Mouse (Mus musculus): Measurements from ENCODE around the gene Btd. TPM values are rescaled to one million over a fixed set of nuclear protein-coding genes. Genes with fewer than 3 reads are reported as not detected.

The Btd gene
- polyA plus RNA-seq, 1 experiment: 42.9 TPM

- no peaks in the 10 kb centered on the region for H3K27me3 ChIP-seq (ENCODE audit: control insufficient read depth, insufficient read depth, low read length)
- peaks cover 34% of the 10 kb centered on the region for H3K4me1 ChIP-seq (replicated peaks; ENCODE audit: control insufficient read depth, insufficient read depth, low read length)
- no peak for DNase-seq
- no peak for TF ChIP-seq POLR2A (IDR thresholded peaks at IDR 0.05; ENCODE audit: control insufficient read depth, extremely low read depth, insufficient read depth, low read length, poor library complexity)
- no peak for TF ChIP-seq CTCF (IDR thresholded peaks at IDR 0.05; ENCODE audit: borderline replicate concordance, control insufficient read depth, extremely low read depth, insufficient read depth, low read length, poor library complexity)
- H3K36me3 ChIP-seq (ENCODE audit: control insufficient read depth, insufficient read depth, low read length): no peaks in the 10 kb centered on the region
- no peak overlapping the region for H3K27ac ChIP-seq (ENCODE audit: control insufficient read depth, insufficient read depth, low read length)
- 59% methylated on average over 3 of the region's 3 CpGs for WGBS
- no peak overlapping the region for H3K4me3 ChIP-seq (ENCODE audit: control insufficient read depth, insufficient read depth, low read length)
These were observed 39.8 kb downstream of the Btd start for GRCm38 (mm10) chr14:31680656-31681055.

GRCm38 (mm10) chr14:31681291-31681690, 40.5 kb downstream of the Btd start:
- Histone ChIP-seq H3K36me3 (ENCODE audit: control insufficient read depth, insufficient read depth, low read length) (no peaks in the 10 kb centered on the region), H3K4me1 (replicated peaks; ENCODE audit: control insufficient read depth, insufficient read depth, low read length) (peaks cover 38% of the 10 kb centered on the region), H3K4me3 (ENCODE audit: control insufficient read depth, insufficient read depth, low read length) (no peak overlapping the region), H3K27ac (ENCODE audit: control insufficient read depth, insufficient read depth, low read length) (no peak overlapping the region), H3K27me3 (ENCODE audit: control insufficient read depth, insufficient read depth, low read length) (no peaks in the 10 kb centered on the region)
- DNase-seq: no peak
- TF ChIP-seq POLR2A (IDR thresholded peaks at IDR 0.05; ENCODE audit: control insufficient read depth, extremely low read depth, insufficient read depth, low read length, poor library complexity): no peak
- no peak for TF ChIP-seq CTCF (IDR thresholded peaks at IDR 0.05; ENCODE audit: borderline replicate concordance, control insufficient read depth, extremely low read depth, insufficient read depth, low read length, poor library complexity)
- WGBS: 86% methylated on average over 9 of the region's 9 CpGs

DNA sequence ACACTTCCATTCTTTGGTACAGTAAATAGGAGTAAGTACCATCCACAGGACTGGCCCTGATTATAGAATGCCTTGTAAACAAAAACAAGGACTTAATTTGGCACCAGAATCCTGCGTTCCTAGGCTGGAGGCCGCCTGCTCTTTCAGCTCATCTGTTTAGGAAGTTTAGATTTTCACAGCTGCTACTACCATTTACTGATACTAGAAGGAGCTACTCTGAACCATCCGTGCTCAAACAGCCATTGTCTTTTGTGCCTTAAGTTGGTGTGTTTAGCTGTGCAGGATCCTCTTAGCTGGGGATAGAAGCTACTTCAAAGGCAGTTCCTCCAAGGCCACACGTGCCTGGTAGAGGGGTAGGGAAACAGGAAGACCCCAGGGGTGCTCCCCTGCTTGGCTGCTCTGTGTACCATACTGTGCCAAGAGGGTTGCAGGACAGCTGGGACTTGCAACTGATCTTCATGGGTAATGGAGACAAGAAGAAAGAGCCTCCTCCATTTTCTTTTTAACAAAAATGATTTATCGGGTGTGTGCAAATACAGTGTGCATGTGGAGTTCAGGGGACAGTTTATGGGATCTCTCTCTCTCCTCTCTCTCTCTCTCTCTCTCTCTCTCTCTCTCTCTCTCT, 41.2 kb downstream of the Btd start:
- no peaks in the 10 kb centered on the region for H3K36me3 ChIP-seq (ENCODE audit: control insufficient read depth, insufficient read depth, low read length)
- no peak for TF ChIP-seq POLR2A (IDR thresholded peaks at IDR 0.05; ENCODE audit: control insufficient read depth, extremely low read depth, insufficient read depth, low read length, poor library complexity)
- TF ChIP-seq CTCF (IDR thresholded peaks at IDR 0.05; ENCODE audit: borderline replicate concordance, control insufficient read depth, extremely low read depth, insufficient read depth, low read length, poor library complexity): no peak
- 45% methylated on average over 5 of the region's 5 CpGs for WGBS

GRCm38 (mm10) chr14:31683610-31684009, 42.8 kb downstream of the Btd start:
- Histone ChIP-seq H3K27ac (ENCODE audit: control insufficient read depth, insufficient read depth, low read length) (no peak overlapping the region), H3K36me3 (ENCODE audit: control insufficient read depth, insufficient read depth, low read length) (no peaks in the 10 kb centered on the region), H3K4me3 (ENCODE audit: control insufficient read depth, insufficient read depth, low read length) (no peak overlapping the region), H3K27me3 (ENCODE audit: control insufficient read depth, insufficient read depth, low read length) (no peaks in the 10 kb centered on the region), H3K4me1 (replicated peaks; ENCODE audit: control insufficient read depth, insufficient read depth, low read length) (peaks cover 45% of the 10 kb centered on the region)
- TF ChIP-seq CTCF (IDR thresholded peaks at IDR 0.05; ENCODE audit: borderline replicate concordance, control insufficient read depth, extremely low read depth, insufficient read depth, low read length, poor library complexity) (no peak), POLR2A (IDR thresholded peaks at IDR 0.05; ENCODE audit: control insufficient read depth, extremely low read depth, insufficient read depth, low read length, poor library complexity) (no peak)
- WGBS: 90% methylated on average over 2 of the region's 2 CpGs
- no peak for DNase-seq

More for the DNA sequence above, 41.2 kb downstream of the Btd start:
- no peak overlapping the region for H3K4me3 ChIP-seq (ENCODE audit: control insufficient read depth, insufficient read depth, low read length)
- no peak for DNase-seq
- no peak overlapping the region; the same call in 1 of the 2 replicates for H3K27ac ChIP-seq (ENCODE audit: control insufficient read depth, insufficient read depth, low read length)
- no peaks in the 10 kb centered on the region for H3K27me3 ChIP-seq (ENCODE audit: control insufficient read depth, insufficient read depth, low read length)
- H3K4me1 ChIP-seq (replicated peaks; ENCODE audit: control insufficient read depth, insufficient read depth, low read length): peaks cover 45% of the 10 kb centered on the region

GRCm38 (mm10) chr14:31684343-31685040, 43.7 kb downstream of the Btd start:
- no peak for DNase-seq
- TF ChIP-seq POLR2A (IDR thresholded peaks at IDR 0.05; ENCODE audit: control insufficient read depth, extremely low read depth, insufficient read depth, low read length, poor library complexity) (no peak), CTCF (IDR thresholded peaks at IDR 0.05; ENCODE audit: borderline replicate concordance, control insufficient read depth, extremely low read depth, insufficient read depth, low read length, poor library complexity) (no peak)
- Histone ChIP-seq H3K27ac (ENCODE audit: control insufficient read depth, insufficient read depth, low read length) (peak overlapping the region; percentile 42; the same call in 1 of the 2 replicates), H3K4me1 (replicated peaks; ENCODE audit: control insufficient read depth, insufficient read depth, low read length) (peaks cover 45% of the 10 kb centered on the region), H3K4me3 (ENCODE audit: control insufficient read depth, insufficient read depth, low read length) (no peak overlapping the region), H3K36me3 (ENCODE audit: control insufficient read depth, insufficient read depth, low read length) (no peaks in the 10 kb centered on the region), H3K27me3 (ENCODE audit: control insufficient read depth, insufficient read depth, low read length) (no peaks in the 10 kb centered on the region)
- WGBS: 9% methylated on average over 7 of the region's 7 CpGs

- 8% methylated on average over 10 of the region's 10 CpGs for WGBS
- H3K27me3 ChIP-seq (ENCODE audit: control insufficient read depth, insufficient read depth, low read length): no peaks in the 10 kb centered on the region
- no peak for DNase-seq
- H3K4me1 ChIP-seq (replicated peaks; ENCODE audit: control insufficient read depth, insufficient read depth, low read length): peaks cover 44% of the 10 kb centered on the region
- no peaks in the 10 kb centered on the region for H3K36me3 ChIP-seq (ENCODE audit: control insufficient read depth, insufficient read depth, low read length)
- peak overlapping the region; percentile 41 for H3K4me3 ChIP-seq (ENCODE audit: control insufficient read depth, insufficient read depth, low read length)
- H3K27ac ChIP-seq (ENCODE audit: control insufficient read depth, insufficient read depth, low read length): peak overlapping the region; percentile 14; the same call in 1 of the 2 replicates
- TF ChIP-seq CTCF (IDR thresholded peaks at IDR 0.05; ENCODE audit: borderline replicate concordance, control insufficient read depth, extremely low read depth, insufficient read depth, low read length, poor library complexity): no peak
- TF ChIP-seq POLR2A (IDR thresholded peaks at IDR 0.05; ENCODE audit: control insufficient read depth, extremely low read depth, insufficient read depth, low read length, poor library complexity): no peak
These were observed 44.9 kb downstream of the Btd start for GRCm38 (mm10) chr14:31685680-31686079.

Data from thymus, adult 2 months (tissue).